Mouse (Mus musculus) spleen, adult 18-20 months (tissue): ENCODE measurements around the gene Pbx2.

Source experiments
- DNase-seq, 2 experiments: peaks; one replicate each; pipeline ENCODE4 v3.0.0; 2022; ENCODE audit warnings: mixed read lengths in 2 of 2

The Pbx2 gene

DNA sequence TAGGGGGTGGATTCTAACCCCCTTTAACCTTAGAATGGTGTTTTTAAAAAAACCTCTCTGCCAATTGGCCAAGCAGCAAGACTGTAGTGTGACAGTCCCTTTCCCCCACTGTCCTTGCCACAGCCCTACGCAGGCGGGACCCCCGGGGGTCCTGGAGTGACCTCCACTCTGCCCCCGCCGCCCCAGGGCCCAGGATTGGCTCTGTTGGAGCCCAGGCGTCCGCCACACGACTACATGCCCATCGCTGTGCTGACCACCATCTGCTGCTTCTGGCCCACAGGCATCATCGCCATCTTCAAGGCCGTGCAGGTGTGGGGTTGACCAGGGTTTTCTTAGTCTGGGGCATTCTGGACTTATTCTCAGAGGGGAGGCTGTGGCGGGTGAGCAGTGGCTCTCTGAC, 40.6 kb downstream of the Pbx2 start:
- DNase-seq, result no peak

DNA sequence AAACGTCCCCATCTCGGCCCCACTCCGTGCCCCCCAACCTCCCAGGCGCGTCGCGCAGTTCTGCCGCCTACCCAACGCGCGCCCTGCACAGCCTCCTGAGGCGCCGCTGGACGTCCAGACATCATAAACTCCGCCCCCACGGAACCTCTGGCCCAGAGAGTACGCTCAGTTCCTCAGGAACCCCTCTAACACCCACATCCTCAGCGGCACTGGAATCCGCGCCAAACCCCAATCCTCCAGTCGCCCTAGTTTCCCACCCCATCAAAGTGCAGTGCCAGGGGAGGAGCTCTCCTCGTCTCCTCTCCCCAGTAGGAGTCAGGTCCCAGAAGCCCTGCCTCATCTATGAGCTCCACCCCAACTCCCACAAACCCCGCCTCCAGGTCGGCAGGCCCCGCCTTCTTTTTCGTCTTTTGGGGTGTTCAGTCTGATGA, 41.2 kb downstream of the Pbx2 start:
- peak; percentile 61 to 72 for DNase-seq

DNA sequence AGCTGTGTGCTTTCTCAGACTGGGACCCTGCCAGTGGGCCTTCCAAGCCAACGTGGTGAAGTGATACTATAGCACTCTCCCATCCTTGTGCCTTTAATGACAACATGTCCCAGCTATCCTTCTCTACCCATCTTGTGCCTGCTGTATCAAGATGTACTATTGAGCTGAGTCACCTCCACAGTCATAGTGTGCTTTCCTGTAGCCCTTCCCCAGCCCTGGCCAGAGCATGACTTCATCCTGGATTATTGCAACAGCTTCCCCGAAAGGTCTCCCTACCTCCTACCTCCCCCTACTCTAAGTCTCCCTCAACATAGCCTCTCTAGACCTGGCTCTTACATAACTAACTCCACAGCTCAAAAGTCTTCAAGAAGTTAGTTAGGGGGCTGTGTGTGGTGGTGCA, 44.6 kb downstream of the Pbx2 start:
- no peak for DNase-seq

DNA sequence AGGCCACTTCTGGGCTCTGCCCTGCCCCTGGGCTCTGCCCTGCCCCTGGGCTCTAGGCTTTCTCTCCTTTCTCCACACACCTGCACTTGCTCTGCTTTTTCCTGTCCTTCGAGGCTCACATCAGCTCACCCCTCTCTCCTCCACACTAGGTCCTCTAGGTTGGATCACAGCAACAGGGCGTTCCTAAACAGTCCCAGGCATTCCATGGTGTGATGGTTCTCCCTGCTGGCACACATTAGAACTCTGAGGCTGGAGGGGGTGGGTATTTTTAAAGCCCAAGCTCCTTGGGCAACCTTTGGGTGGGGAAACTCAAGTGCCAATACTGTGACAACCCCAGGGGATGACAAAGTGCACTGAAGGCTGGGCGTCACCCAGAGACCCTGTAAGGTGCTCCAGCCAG, 46.4 kb downstream of the Pbx2 start:
- DNase-seq, result no peak

DNA sequence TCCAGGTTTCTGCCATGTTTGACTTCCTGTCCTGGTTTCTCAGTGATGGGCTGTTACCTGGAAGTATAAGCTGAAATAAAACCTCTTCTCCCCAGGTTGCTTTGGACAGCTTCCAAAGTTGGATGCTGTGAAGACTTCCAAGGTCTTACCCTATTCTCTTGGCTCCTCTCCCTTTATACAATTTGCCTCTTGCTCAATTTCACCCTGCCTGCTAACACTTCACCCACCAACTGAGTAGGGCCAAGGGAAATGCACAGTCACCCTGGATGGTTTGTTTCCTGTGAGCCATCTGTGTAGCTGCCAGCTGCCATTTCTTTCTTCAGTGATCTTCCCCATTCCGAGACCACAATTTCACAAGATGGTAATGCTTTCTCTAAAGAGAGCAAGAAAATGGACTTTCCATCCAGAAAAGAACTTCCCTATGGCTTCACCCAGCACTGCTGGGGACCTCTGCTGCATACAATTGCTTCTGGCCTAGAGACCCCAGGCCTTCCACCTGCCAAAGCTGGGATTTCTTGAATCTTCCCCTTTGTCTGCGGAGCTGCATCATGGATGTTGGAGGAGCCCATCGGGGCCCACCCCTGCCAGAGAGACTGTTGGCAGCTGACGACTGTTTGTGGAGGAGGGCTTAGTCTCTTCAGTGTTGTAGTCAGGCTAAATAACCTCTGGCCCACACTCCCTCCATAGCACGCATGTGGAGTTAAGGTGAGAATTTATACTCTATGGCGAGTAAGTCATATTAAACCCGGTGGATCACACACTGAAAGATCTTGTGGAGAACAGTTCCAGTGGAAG, 48.6 kb downstream of the Pbx2 start:
- no peak for DNase-seq

DNA sequence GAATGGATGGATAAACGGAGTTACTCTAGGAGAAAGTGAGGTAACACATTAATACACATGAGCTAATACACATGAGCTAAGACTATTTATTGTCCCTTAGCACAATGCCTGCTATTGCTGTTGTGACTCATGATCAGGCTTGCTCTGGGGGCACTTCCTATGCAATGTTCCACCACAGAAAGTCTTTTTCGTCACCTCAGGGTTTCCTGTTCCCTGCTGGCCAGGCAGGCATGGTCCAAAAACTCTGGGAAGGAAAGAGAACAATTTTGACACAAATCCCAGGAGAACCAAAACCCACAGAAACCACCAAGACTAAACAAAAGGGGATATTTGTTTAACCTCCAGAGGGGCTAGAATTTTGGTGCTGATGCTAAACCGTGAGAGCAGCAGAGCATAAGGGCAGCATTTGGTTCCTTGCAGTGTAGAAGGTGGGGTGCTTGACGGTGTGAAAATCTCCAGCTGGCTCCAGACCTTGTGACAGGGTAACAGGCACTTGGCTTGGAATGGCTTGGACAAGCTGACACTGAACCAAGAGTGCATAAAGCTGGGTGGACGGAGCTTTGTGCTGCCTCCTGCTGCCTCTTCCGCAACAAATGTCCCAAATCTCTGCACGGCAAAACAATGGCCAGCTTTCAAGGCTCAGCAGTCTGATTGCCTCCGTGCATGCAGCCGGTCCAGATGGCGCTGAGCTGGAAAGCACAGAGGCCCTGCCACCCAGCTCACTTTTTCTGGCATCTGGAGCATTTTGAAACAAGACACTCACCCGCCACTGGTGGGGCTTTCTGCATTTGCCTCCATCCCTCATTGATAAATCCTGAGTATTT, 49.9 kb downstream of the Pbx2 start:
- no peak for DNase-seq

DNA sequence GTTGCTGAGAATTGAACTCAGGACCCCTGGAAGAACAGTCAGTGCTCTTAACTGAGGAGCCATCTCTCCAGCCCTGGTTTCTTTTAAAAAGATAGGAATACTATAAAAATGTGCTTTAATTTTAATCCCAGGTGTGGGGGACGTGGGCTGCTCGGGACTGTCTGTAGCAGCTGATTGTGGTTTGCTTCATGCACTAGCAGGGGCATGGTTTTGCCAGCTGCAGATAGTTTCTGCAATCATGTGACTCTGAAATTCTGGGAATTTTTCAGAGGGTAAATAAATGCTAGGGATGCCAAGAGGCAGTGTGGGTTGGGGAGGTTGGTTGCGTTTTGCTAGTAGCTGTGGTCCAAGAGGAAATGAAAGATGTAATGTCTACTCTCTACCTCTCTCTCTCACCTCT, 50.9 kb downstream of the Pbx2 start:
- DNase-seq, result no peak

DNA sequence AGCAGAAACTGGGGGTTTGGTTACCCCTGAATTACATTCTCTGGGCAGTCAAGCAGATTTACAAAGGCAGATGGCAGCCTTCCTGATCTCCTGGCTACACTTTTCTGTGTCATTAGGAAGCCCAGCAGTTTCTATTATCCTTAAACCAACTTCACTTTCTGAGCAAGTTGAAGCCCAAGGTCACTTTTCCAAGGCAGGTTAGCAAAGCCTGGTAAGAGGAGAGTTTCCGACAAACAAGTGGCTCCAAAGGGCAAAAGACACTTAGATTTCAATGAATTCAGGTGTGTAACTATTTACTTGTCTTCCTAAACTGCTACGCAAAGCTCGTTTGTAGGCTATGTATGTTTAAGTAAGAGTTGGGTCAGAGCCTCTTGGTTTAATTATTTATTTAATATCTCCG, 52.3 kb downstream of the Pbx2 start:
- no peak for DNase-seq

DNA sequence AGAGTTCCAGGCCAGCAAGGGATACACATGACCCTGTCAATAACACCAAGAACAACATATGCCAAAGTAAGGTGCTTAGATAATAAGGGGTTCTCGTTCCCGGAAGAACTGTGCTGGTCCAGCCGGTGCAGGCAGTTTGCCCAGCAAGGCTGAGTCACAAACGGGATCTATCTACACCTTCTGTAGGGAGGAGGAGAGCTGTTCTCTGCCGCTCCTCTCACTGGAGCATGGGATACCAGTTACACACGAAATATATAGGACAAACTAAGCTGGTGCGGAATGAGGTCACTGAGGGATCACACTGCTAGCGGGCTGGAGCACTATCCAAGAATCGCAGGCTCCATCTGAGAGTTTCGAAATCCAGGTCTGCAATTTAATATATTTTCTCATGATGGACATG, 52.9 kb downstream of the Pbx2 start:
- no peak for DNase-seq

DNA sequence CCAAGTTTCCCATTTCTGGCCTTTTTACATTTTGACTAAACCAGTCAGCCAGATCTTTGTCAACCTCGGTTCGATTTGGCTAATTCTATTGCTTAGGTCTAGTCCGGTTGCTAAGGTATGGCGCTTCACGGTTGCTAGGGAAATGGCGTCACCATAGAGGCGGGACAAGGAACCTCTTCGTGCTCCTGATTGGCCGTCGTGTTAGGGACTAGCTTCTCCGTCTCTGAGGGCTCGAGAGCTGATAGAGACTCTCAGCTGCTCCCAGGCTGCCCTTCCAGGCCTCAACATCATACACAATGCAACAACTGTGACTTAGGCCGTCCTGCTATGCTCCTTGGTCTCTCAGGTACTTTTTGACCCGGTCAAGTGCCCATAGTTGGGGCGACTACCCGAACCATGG, 53.5 kb downstream of the Pbx2 start, which contains the start of gene Fkbpl:
TSS of gene Fkbpl (plus strand) at position 157 of the 400 bp plus-strand sequence.
- peak; percentile 88 to 91 for DNase-seq

DNA sequence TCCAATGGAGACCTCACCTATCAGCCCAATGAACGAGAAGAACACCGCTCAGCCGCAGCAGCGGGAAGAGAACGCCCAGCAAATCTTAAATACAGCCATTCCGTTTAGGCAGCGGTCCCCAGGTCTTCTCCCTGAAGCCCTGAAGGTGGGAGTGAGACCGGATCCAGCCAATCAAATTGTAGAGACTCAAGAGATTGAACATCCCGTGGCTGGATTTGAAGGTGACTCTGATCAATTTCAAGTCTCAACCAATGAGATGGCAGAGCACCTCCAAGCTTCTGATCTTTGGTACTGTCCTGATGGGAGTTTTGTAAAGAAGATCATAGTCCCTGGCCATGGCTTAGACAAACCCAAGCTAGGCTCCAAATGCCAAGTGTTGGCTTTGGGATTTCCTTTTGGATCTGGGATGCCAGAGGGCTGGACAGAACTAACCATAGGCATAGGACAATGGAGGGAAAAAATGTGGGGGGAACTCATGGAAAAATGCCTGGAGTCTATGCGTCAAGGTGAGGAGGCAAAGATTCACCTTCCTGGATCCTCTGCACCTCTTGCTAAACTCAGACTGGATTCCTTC, 54.3 kb downstream of the Pbx2 start:
- no peak for DNase-seq

DNA sequence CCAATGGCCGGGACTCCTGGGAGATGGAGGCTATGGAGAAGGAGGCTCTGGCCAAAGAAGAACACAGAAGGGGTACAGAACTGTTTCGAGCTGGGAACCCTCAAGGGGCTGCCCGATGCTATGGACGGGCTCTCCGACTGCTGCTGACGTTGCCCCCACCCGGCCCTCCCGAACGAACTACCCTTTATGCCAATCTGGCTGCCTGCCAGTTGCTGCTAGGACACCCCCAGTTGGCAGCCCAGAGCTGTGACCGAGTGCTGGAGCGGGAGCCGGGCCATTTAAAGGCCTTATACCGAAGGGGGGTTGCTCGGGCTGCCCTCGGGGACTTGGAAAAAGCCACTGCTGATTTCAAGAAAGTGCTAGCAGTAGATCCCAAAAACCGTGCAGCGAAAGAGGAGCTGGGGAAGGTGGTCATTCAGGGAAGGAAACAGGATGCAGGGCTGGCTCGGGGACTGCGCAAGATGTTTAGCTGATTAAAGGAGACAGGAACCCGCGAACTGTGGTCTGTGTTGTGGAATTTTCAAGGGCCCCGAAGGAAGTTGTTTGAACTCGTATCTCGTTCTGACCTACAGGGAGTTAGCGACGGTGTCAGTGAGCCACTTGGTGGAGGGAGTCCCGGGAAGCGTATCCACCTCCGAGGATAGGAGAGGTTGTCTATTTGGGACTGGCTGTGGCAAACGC, 54.9 kb downstream of the Pbx2 start:
- no peak for DNase-seq
